Mouse (Mus musculus) brown adipose tissue, adult 24 weeks (tissue): ENCODE data around the gene Rbfox3. TPM values are rescaled to one million over a fixed set of nuclear protein-coding genes. Genes with fewer than 3 reads are reported as not detected.

Experiments
- H3K27ac ChIP-seq: fragments of 200-500 bp; replicated peaks from 2 replicates; pipeline ENCODE4 v1.5.1; 2012; ENCODE audit warnings: low read depth, mild to moderate bottlenecking, low read length
- H3K4me1 ChIP-seq: fragments of 200-500 bp; 2 replicates; pipeline ENCODE4 v1.6.1; 2012; ENCODE audit warnings: low read length, mixed read lengths; ENCODE audit not compliant: control insufficient read depth, insufficient read depth, insufficient read length
- H3K4me3 ChIP-seq: fragments of 200-500 bp; 2 replicates; pipeline ENCODE4 v1.5.1; 2012; ENCODE audit warnings: low read depth, mild to moderate bottlenecking, low read length, moderate library complexity; ENCODE audit not compliant: insufficient read depth
- polyA plus RNA-seq: library from polyadenylated mRNA; stranded (reverse); fragments of >200 nt; gene quantifications from 2 replicates; pipeline ENCODE4 v1.2.4, GENCODE M21; 2012; ENCODE audit not compliant: missing spikeins, insufficient read depth, insufficient read length

Gene Rbfox3
- polyA plus RNA-seq, 1 experiment: not detected

GRCm38 (mm10) chr11:118832793-118833481, 78.5 kb downstream of the Rbfox3 start:
- Histone ChIP-seq H3K4me3 (no peak overlapping the region), H3K4me1 (no peaks in the 10 kb centered on the region)

GRCm38 (mm10) chr11:118831730-118832129, 79.7 kb downstream of the Rbfox3 start:
- no peaks in the 10 kb centered on the region for H3K4me1 ChIP-seq
- no peak overlapping the region for H3K4me3 ChIP-seq
- H3K27ac ChIP-seq: no peak overlapping the region

More at GRCm38 (mm10) chr11:118832793-118833481, 78.5 kb downstream of the Rbfox3 start:
- no peak overlapping the region for H3K27ac ChIP-seq

- H3K27ac ChIP-seq: no peak overlapping the region
- H3K4me3 ChIP-seq: no peak overlapping the region
- H3K4me1 ChIP-seq: no peaks in the 10 kb centered on the region
Observed at GRCm38 (mm10) chr11:118825280-118826094, 85.9 kb downstream of the Rbfox3 start.

GRCm38 (mm10) chr11:118821353-118821752, 90.0 kb downstream of the Rbfox3 start:
- H3K4me1 ChIP-seq: no peaks in the 10 kb centered on the region
- H3K27ac ChIP-seq: no peak overlapping the region
- H3K4me3 ChIP-seq: no peak overlapping the region

GRCm38 (mm10) chr11:118818528-118818927, 92.9 kb downstream of the Rbfox3 start:
- no peaks in the 10 kb centered on the region for H3K4me1 ChIP-seq
- no peak overlapping the region for H3K4me3 ChIP-seq
- H3K27ac ChIP-seq: no peak overlapping the region

GRCm38 (mm10) chr11:118815118-118815517, 96.3 kb downstream of the Rbfox3 start:
- Histone ChIP-seq H3K27ac (no peak overlapping the region), H3K4me1 (no peaks in the 10 kb centered on the region), H3K4me3 (no peak overlapping the region)

GRCm38 (mm10) chr11:118813942-118814341, 97.5 kb downstream of the Rbfox3 start:
- H3K4me1 ChIP-seq: no peaks in the 10 kb centered on the region
- H3K27ac ChIP-seq: no peak overlapping the region
- H3K4me3 ChIP-seq: no peak overlapping the region

- Histone ChIP-seq H3K4me3 (no peak overlapping the region), H3K27ac (no peak overlapping the region)
Observed at GRCm38 (mm10) chr11:118811404-118811803, 100.0 kb downstream of the Rbfox3 start.

GRCm38 (mm10) chr11:118807511-118807910, 103.9 kb downstream of the Rbfox3 start:
- Histone ChIP-seq H3K4me3 (no peak overlapping the region), H3K27ac (no peak overlapping the region), H3K4me1 (no peaks in the 10 kb centered on the region)

More at GRCm38 (mm10) chr11:118811404-118811803, 100.0 kb downstream of the Rbfox3 start:
- H3K4me1 ChIP-seq: no peaks in the 10 kb centered on the region

GRCm38 (mm10) chr11:118794856-118795602, 116.4 kb downstream of the Rbfox3 start:
- Histone ChIP-seq H3K27ac (no peak overlapping the region), H3K4me3 (no peak overlapping the region), H3K4me1 (no peaks in the 10 kb centered on the region)

- Histone ChIP-seq H3K4me3 (no peak overlapping the region), H3K4me1 (no peaks in the 10 kb centered on the region)
Observed at GRCm38 (mm10) chr11:118793639-118794021, 117.8 kb downstream of the Rbfox3 start.

GRCm38 (mm10) chr11:118792916-118793638, 118.3 kb downstream of the Rbfox3 start:
- Histone ChIP-seq H3K27ac (no peak overlapping the region), H3K4me1 (no peaks in the 10 kb centered on the region), H3K4me3 (no peak overlapping the region)

More at GRCm38 (mm10) chr11:118793639-118794021, 117.8 kb downstream of the Rbfox3 start:
- no peak overlapping the region for H3K27ac ChIP-seq

GRCm38 (mm10) chr11:118792163-118792915, 119.1 kb downstream of the Rbfox3 start:
- Histone ChIP-seq H3K4me1 (no peaks in the 10 kb centered on the region), H3K4me3 (no peak overlapping the region), H3K27ac (no peak overlapping the region)

GRCm38 (mm10) chr11:118791391-118791790, 120.0 kb downstream of the Rbfox3 start:
- Histone ChIP-seq H3K4me1 (no peaks in the 10 kb centered on the region), H3K4me3 (no peak overlapping the region), H3K27ac (no peak overlapping the region)
